Mouse (Mus musculus) embryonic facial prominence, embryonic 11.5 days (tissue): ENCODE measurements at regions not wholly inside any gene's neighbourhood (a gene's known extent, or its start where the extent isn't known, plus 50 kb on each side); places are given as distances from the start of the nearest gene placed in this dataset.
A peak's percentile ranks its signal among the peaks of the same experiment; 100 is the strongest.

Source experiments
- ATAC-seq: fragments of 200-750 bp; cut with Nextera tagmentation; replicated peaks from 2 replicates; pipeline ENCODE4 v1.8.0; 2017; ENCODE audit warnings: low read depth; ENCODE audit not compliant: insufficient number of reproducible peaks, low FRiP score, low TSS enrichment
- DNase-seq: peaks from one replicate; pipeline ENCODE4 v3.0.0-alpha.2; 2015; ENCODE audit warnings: low spot score
- H3K27ac ChIP-seq: fragments of 300-500 bp; sonication (generic); replicated peaks from 2 replicates; pipeline ENCODE4 v1.5.1; 2014; ENCODE audit warnings: mild to moderate bottlenecking, low read depth, low read length, control low read depth
- H3K27me3 ChIP-seq: fragments of 300-500 bp; sonication (generic); 2 replicates; pipeline ENCODE4 v1.6.1; 2014; ENCODE audit warnings: mild to moderate bottlenecking, low read length, moderate library complexity, mixed read lengths; ENCODE audit not compliant: control insufficient read depth, insufficient read depth
- H3K36me3 ChIP-seq: fragments of 300-500 bp; sonication (generic); replicated peaks from 2 replicates; pipeline ENCODE4 v1.6.1; 2014; ENCODE audit warnings: low read depth, mild to moderate bottlenecking, low read length, moderate library complexity, mixed read lengths; ENCODE audit not compliant: control insufficient read depth, insufficient read depth
- H3K4me1 ChIP-seq: fragments of 300-500 bp; sonication (generic); 2 replicates; pipeline ENCODE4 v1.6.1; 2014; ENCODE audit warnings: low read length, mixed read lengths; ENCODE audit not compliant: control insufficient read depth, insufficient read depth
- H3K4me2 ChIP-seq: fragments of 300-500 bp; sonication (generic); 2 replicates; pipeline ENCODE4 v1.6.1; 2014; ENCODE audit warnings: low read depth, mild to moderate bottlenecking, control low read depth, low read length, moderate library complexity
- H3K4me3 ChIP-seq: fragments of 300-500 bp; sonication (generic); 2 replicates; pipeline ENCODE4 v1.5.1; 2014; ENCODE audit warnings: low read depth, low read length, control low read depth
- H3K9ac ChIP-seq: fragments of 300-500 bp; sonication (generic); replicated peaks from 2 replicates; pipeline ENCODE4 v1.6.1; 2014; ENCODE audit warnings: mild to moderate bottlenecking, control low read depth, low read length
- H3K9me3 ChIP-seq: fragments of 300-500 bp; sonication (generic); replicated peaks from 2 replicates; pipeline ENCODE4 v1.6.1; 2016; ENCODE audit warnings: mild to moderate bottlenecking, low read length, inconsistent platforms, mixed read lengths; ENCODE audit not compliant: control insufficient read depth
- WGBS: fragments of 180-500 bp; shearing (Covaris S2); extraction: QIAGEN DNeasy Blood & Tissue Kit; methylation state at CpG from one replicate; pipeline ENCODE4 v1.1.7; 2014; 5-methylcytosine and 5-hydroxymethylcytosine counted together

DNA sequence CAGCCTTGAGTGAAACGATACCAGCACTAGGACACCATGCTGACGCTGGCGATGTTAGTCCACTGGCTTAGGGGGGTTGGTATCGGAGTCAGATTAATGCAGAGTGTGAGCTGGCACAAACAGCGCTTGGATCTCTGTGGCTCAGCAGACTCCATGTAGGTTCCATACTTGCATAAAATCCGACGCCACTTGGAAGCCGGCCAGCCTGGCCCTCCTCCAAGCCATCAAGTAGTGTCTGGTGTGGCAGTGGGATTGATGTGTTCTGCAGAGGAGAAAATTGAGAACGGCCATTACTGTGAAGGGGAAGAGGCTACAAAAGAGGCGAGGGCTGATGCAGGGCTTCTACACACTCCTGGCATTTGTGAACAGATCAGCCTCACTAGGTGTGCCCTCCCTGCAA is 253.0 kb upstream of the Adcy2 start:
- Histone ChIP-seq H3K4me2 (no peak overlapping the region), H3K4me1 (no peaks in the 10 kb centered on the region), H3K9me3 (no peaks in the 10 kb centered on the region), H3K27me3 (no peaks in the 10 kb centered on the region), H3K27ac (no peak overlapping the region), H3K36me3 (no peaks in the 10 kb centered on the region), H3K9ac (no peak overlapping the region), H3K4me3 (no peak overlapping the region)
- DNase-seq (no peak), ATAC-seq (0 out of 2 replicates have a peak, but pooled peaks have one; percentile 34)
- WGBS: 89% methylated on average over 10 of the region's 10 CpGs

DNA sequence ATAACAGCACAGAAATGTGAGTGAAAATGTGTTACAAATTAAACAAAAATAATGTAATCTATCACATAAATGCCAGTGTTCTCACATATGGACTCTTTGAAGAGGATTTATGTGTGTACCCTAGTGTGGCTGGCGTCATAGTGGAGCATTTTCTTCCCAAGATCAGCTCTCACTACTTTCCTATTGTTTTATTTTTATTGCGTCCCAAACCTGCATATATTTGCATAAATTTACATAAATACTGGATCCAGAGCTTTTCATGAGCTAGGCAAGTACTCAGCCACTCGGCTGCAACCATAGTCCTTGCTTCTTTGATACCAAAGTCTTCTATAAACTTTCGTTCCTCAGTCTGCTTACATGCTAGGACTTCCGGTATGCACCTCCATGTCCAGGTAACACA is 261.1 kb upstream of the Adcy2 start:
- DNase-seq: no peak
- Histone ChIP-seq H3K27me3 (no peaks in the 10 kb centered on the region), H3K4me3 (no peak overlapping the region), H3K4me2 (no peak overlapping the region), H3K9me3 (no peaks in the 10 kb centered on the region), H3K4me1 (no peaks in the 10 kb centered on the region), H3K9ac (no peak overlapping the region), H3K36me3 (no peaks in the 10 kb centered on the region), H3K27ac (no peak overlapping the region)
- no peak for ATAC-seq
- 70% methylated on average over 5 of the region's 5 CpGs for WGBS

DNA sequence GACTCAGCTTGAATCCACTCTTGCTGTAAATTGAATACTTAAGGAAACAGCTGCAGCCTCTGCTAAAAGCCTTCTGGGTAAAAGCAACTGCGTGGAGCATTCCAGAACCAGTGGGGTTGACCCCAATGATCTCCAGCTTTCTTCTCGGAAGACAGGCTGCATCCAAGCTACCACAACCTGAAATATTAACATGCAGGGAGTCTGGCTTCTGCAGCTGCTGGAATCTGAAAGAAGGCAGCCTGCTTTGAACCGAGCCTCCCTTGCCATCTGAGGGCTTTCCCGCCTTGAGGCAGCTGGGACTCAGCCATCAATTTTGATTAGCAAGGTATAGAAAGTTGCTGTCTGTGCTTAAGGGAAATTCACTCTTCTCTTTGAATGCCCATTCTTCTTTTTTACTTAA is 261.6 kb upstream of the Adcy2 start:
- no peaks in the 10 kb centered on the region for H3K4me1 ChIP-seq
- H3K9ac ChIP-seq: no peak overlapping the region
- H3K4me2 ChIP-seq: no peak overlapping the region
- 76% methylated on average over 4 of the region's 4 CpGs for WGBS
- no peak overlapping the region for H3K27ac ChIP-seq
- no peak for ATAC-seq
- no peak for DNase-seq
- H3K9me3 ChIP-seq: no peaks in the 10 kb centered on the region
- H3K27me3 ChIP-seq: no peaks in the 10 kb centered on the region
- H3K4me3 ChIP-seq: no peak overlapping the region
- H3K36me3 ChIP-seq: no peaks in the 10 kb centered on the region

DNA sequence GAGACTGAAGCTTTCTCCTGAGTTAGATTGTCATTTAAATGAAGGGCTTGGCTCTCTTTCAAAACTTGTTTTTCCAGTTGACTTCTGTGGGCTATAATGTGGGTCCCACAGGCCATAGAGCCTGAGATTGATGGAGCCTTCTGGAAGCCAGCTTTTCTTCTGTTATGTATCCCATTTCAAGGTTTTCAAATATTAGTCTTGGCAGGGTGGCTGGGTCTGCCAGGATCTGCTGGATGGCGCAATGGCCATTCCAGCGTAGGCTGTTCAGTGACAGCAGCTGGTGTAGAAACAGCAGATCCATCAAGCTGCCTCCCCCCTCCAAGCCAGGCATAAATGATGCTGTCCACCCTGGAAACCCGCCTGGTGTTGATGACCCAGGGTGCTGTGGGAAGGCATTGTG is 264.4 kb upstream of the Adcy2 start:
- no peak for DNase-seq
- no peaks in the 10 kb centered on the region for H3K27me3 ChIP-seq
- H3K9me3 ChIP-seq: no peaks in the 10 kb centered on the region
- no peak overlapping the region for H3K9ac ChIP-seq
- no peak overlapping the region for H3K27ac ChIP-seq
- H3K4me1 ChIP-seq: no peaks in the 10 kb centered on the region
- no peaks in the 10 kb centered on the region for H3K36me3 ChIP-seq
- no peak for ATAC-seq
- no peak overlapping the region for H3K4me3 ChIP-seq
- 86% methylated on average over 3 of the region's 3 CpGs for WGBS
- H3K4me2 ChIP-seq: no peak overlapping the region

DNA sequence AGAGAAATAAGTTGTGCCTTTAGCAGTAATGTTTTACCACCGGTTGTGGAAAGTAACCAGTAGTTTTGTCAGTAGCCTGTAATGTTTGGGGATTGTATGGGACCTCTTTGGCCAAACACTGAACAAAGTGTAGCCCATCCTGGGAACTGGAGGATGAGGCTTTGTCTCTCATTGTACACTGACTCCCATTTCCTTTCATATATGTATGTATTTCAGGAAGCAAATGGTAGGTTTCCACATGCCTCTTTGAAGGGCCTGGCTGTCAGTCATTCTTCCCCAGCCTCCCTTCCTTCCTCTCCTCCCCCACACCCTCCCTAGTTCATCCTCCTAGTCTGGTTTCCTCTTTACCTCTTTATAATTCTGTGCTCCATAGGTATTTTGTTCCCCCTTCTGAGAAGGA is 266.7 kb upstream of the Adcy2 start:
- WGBS: 47% methylated on average over 1 of the region's 1 CpGs
- Histone ChIP-seq H3K9ac (no peak overlapping the region), H3K36me3 (no peaks in the 10 kb centered on the region), H3K27me3 (no peaks in the 10 kb centered on the region), H3K4me3 (no peak overlapping the region), H3K9me3 (no peaks in the 10 kb centered on the region), H3K4me1 (no peaks in the 10 kb centered on the region), H3K4me2 (no peak overlapping the region), H3K27ac (no peak overlapping the region)
- no peak for DNase-seq
- no peak for ATAC-seq

DNA sequence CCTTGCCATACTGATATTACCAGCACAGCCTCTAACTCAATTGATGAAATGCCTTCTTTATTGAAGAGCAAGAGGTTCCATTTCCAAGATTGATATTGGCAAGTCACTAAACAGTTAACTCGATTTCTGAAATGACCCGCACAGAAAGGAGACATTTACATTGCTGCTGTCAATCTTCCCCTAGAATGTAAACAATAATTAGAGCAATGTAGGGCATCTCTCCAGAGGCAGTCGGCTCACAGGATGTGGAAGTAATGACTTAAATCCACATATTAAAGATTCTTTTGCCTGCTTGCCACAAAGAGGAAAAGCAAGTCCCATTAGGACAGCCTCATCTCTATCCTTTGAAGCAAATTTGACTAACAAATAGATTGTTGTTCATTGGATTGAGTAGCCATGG is 261.0 kb upstream of the Nsun2 start:
- no peak for DNase-seq
- WGBS: 30% methylated on average over 3 of the region's 3 CpGs
- no peaks in the 10 kb centered on the region for H3K4me1 ChIP-seq

DNA sequence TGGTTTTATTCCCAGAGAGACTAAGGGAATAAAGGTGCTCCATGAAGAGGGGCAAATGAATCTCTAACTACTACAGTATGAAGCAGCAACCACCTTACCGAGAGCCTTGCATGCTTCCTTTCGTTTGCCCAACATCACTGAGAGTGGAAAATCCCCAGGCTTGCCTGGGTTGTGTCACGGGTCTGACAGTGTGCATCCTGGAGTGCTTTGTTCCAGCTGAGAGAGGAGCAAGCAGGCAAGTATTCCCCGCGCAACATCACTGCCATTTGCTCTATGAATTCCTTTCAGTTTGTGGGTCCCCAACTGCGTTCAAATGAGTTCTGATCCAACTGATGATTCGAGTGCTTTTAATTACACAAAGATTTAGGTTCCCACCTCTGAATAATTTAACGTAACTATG is 253.9 kb upstream of the Nsun2 start:
- H3K4me2 ChIP-seq: no peak overlapping the region
- ATAC-seq (no peak), DNase-seq (no peak)
- WGBS: 83% methylated on average over 8 of the region's 8 CpGs
- H3K36me3 ChIP-seq: no peaks in the 10 kb centered on the region
- no peaks in the 10 kb centered on the region for H3K9me3 ChIP-seq
- no peak overlapping the region for H3K9ac ChIP-seq
- H3K4me3 ChIP-seq: no peak overlapping the region
- no peak overlapping the region for H3K27ac ChIP-seq
- no peaks in the 10 kb centered on the region for H3K27me3 ChIP-seq
- H3K4me1 ChIP-seq: no peaks in the 10 kb centered on the region

More for the DNA sequence above, 261.0 kb upstream of the Nsun2 start:
- Histone ChIP-seq H3K27ac (no peak overlapping the region), H3K9ac (no peak overlapping the region), H3K4me3 (no peak overlapping the region), H3K9me3 (no peaks in the 10 kb centered on the region), H3K36me3 (no peaks in the 10 kb centered on the region), H3K4me2 (no peak overlapping the region), H3K27me3 (no peaks in the 10 kb centered on the region)
- no peak for ATAC-seq

DNA sequence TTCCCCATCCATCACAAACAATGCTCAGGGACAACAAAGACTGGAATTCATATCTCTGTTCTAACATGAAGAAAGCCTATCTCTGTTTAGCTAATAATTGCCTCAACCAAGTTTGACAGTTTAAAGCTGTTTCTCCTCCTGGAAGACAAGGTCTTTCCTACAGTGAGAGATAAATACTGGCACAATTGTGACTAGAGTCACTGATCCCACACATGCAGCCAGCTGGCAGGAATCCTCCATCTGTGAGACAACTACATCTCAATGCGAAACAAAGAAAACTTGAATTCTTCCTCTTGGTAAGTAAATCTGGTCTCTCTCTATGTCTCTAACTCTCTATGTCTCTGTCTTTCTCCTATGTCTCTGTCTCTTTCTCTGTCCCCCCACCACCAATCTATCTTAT is 239.1 kb upstream of the Nsun2 start:
- H3K9me3 ChIP-seq: no peaks in the 10 kb centered on the region
- no peak overlapping the region for H3K4me2 ChIP-seq
- no peaks in the 10 kb centered on the region for H3K36me3 ChIP-seq
- H3K27ac ChIP-seq: no peak overlapping the region
- H3K4me3 ChIP-seq: no peak overlapping the region
- no peaks in the 10 kb centered on the region for H3K4me1 ChIP-seq
- WGBS: 87% methylated on average over 1 of the region's 1 CpGs
- DNase-seq (no peak), ATAC-seq (no peak)
- no peak overlapping the region for H3K9ac ChIP-seq
- H3K27me3 ChIP-seq: no peaks in the 10 kb centered on the region

DNA sequence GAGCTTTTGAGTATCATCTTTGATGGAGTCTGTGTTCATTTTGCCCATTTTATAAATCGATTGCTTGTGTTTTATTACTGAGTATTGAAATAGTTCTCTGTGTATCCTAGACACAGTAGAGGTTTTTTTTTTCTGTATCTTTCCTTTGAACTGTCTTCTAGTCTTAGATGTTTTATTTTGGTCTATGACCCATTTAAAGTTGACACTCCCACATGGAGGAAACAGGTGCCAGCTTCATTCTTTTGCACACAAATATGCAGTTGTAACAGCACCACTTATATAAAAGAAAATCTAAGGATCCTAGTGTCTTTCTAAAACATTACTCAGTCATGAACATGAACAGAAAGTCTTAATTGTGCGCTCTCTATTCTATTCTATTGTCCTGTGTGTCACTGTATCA is 230.2 kb upstream of the Nsun2 start:
- Histone ChIP-seq H3K4me3 (no peak overlapping the region), H3K4me1 (no peaks in the 10 kb centered on the region), H3K27ac (no peak overlapping the region), H3K27me3 (no peaks in the 10 kb centered on the region), H3K9me3 (no peaks in the 10 kb centered on the region), H3K4me2 (no peak overlapping the region), H3K9ac (no peak overlapping the region), H3K36me3 (no peaks in the 10 kb centered on the region)
- no peak for ATAC-seq
- 79% methylated on average over 2 of the region's 2 CpGs for WGBS
- no peak for DNase-seq
